Mouse (Mus musculus): ENCODE measurements around the gene 1700016D06Rik. TPM values are rescaled to one million over a fixed set of nuclear protein-coding genes. Genes with fewer than 3 reads are reported as not detected.

The 1700016D06Rik gene
- 0.74 TPM in 1 of 2 replicates, not detected in the other for polyA plus RNA-seq (2012; rRNA removed)

- no peak for DNase-seq (ENCODE audit: low read depth)
Measured at GRCm38 (mm10) chr8:11701033-11701362, at the start of gene 1700016D06Rik. TSS of gene 1700016D06Rik (minus strand) at chr8:11701063.

- DNase-seq (ENCODE audit: low read depth) = no peak
Measured at GRCm38 (mm10) chr8:11749472-11749871, 48.6 kb upstream of the 1700016D06Rik start.

GRCm38 (mm10) chr8:11746850-11747600 is 46.2 kb upstream of the 1700016D06Rik start:
- DNase-seq (ENCODE audit: low read depth) = no peak

GRCm38 (mm10) chr8:11743580-11743979 is 42.7 kb upstream of the 1700016D06Rik start:
- DNase-seq (ENCODE audit: low read depth) = no peak

GRCm38 (mm10) chr8:11740857-11741256 is 40.0 kb upstream of the 1700016D06Rik start:
- no peak for DNase-seq (ENCODE audit: low read depth)

GRCm38 (mm10) chr8:11739082-11739481 is 38.2 kb upstream of the 1700016D06Rik start:
- DNase-seq (ENCODE audit: low read depth) = no peak

- DNase-seq (ENCODE audit: low read depth) = no peak
Measured at GRCm38 (mm10) chr8:11737096-11737495, 36.2 kb upstream of the 1700016D06Rik start.

DNA sequence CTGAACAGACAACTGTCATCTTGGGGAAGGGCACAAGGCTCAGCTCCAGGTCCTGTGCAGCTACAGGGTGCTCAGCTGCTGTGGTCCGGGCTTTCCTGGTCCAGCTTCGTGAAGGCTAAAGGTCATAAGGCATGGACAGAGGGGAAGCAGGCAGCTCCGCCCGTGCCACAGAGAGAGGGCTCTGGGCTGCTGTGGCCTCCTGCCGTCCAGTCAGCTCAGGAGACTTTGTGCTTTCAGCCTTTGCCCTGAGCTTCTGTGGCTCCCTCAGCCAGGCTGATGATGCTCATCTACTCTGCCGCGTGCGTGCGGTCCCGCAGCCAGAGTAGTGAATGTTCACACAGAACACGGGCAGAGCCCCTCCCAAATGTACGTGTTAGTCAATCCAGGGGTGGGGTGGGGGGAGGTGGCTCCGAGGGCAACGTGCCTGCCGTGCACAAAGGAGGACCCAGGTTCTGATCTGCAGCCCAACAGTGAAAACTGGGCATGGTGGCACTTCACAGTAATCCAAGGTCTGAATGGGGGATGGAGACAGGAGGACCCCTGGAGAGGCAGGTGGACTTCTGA is 34.9 kb upstream of the 1700016D06Rik start:
- no peak for DNase-seq (ENCODE audit: low read depth)

- DNase-seq (ENCODE audit: low read depth) = no peak
Measured at GRCm38 (mm10) chr8:11730271-11730940, 29.5 kb upstream of the 1700016D06Rik start.

DNA sequence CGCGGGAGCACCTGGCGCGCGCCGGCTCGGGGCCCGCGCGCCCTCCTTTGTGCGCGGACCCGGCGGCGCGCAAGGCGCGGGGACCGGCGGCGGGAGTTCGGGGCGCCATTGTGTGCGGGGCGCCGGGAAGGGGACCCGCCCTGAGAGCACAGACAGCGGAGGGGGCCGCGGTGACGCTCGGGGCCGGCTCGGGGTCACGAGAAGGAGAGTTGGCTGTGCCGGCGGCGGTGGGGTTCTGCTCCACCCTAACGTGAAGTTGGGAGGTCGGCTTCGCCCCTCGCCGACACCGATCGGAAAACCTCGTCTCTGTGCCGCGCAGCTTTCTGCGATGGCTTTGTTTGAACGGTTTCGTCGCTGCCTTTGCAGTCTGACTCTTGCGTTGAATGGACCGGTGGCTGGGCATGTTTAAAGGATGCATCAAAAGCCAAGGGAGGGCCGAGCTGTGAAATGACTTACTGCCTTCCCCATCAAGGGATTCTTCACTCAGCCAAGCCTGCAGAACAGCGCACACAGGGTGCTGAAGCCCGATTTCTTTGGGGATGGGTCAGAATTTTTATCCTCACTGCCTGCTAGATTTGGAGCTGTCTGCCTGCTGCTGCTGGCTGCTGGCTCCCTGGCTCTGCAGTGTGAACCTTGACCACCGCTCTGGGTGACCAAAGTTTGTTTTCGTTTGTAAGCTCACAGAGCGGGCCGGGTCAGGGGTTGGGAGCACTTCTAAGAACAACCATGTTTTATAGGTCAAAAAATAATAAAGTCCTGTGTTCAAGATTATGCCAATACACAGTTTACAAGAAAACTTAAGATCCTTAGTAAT is 27.8 kb upstream of the 1700016D06Rik start:
- no peak for DNase-seq (ENCODE audit: low read depth)

DNA sequence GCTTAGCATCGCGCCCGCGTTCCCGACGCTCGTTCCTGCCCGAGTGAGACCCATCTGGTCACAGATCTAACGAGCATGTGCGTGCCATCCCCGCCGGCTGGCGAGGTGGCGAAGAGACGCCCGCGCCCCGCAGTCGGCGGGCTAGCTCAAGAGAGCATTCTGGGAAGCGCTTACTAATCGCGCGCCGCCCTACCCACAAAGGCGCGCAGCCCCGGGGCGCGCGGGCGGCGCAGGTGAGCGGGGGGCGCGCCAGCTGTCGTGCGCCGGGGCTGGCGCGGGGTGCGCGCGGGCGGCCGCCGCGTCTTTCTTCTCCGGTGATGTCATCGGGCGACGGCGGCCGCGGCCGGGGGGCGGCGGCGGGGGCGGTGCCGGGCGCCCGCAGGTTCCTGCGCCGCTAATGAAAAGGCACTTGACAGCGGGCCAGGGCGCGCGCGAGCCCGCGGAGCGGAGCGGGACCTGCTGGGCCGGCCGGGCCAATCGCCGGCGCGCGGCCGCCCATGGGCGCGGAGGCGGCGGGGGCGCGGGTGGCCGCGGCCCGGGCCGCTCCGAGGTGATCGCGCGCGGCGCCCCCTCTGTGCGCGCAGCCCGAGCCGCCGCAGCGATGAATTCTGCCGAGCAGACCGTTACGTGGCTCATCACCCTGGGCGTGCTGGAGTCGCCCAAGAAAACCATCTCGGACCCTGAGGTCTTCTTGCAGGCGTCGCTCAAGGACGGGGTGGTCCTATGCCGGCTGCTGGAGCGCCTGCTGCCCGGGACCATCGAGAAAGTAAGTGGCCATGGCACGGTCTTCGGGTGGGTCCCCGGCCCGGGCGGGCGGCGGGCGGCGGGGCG is 27.0 kb upstream of the 1700016D06Rik start, which contains the start of gene Arhgef7:
Gene Arhgef7 (plus strand): TSS at position 71 of the 831 bp plus-strand sequence.
- no peak for DNase-seq (ENCODE audit: low read depth)

- DNase-seq (ENCODE audit: low read depth) = no peak
Measured at GRCm38 (mm10) chr8:11727273-11727650, 26.4 kb upstream of the 1700016D06Rik start.

DNA sequence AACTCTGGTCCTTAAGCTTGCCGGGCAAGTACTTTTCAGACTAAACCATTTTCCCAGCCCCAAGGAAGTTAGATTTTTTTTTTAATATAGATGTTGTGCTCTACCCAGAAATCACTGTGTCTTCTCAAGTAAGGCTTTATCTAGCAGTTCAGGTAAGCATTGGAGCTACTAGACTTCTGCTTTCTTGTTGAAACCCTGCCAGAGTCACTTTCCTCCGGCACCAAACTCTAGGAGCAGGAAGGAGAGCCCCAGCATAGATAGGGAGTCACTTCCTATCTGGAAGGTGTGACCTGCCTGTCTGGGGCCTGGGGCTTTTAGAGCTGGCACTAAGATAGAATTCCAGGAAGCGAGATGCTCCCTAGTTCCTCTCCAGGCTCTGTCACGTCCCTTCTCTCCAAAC is 16.3 kb upstream of the 1700016D06Rik start:
- DNase-seq (ENCODE audit: low read depth) = no peak

DNA sequence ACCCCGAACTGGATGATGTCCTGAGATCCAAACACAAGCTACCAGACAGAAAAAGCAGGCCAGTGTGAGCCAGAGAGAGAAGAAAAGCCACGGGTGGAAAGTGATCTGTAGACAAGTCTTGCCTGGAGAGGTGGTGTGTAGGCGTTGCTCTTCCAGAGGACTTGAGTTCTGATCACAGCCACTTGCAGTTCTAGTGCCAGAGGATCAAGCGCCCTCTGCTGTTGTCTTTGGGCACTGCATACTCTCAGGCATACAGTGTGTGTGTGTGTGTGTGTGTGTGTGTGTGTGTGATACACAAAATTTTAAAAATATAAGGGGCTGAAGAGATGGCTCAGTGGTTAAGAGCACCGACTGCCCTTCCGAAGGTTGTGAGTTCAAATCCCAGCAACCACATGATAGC is 11.4 kb upstream of the 1700016D06Rik start:
- DNase-seq (ENCODE audit: low read depth) = no peak

DNA sequence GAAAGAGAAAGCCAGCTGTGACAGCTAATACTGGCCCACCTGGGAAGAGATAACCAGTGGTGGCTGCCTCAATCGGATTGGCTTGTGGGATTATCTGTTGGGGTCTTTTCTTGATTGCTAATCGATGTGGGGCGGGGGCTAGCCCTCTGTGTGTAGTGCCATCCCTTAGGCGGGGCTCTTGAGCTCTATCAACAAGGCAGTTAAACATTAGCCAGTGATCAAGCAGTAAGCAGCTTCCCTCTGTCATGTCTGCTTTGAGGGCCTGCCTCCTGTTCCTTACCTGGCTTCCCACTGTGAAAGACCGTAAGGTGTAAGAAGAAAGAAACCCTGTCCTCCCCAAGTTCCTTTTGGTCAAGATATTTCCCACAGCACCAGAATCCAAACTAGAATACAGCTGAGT is 9.6 kb upstream of the 1700016D06Rik start:
- DNase-seq (ENCODE audit: low read depth) = no peak

- DNase-seq (ENCODE audit: low read depth) = no peak
Measured at GRCm38 (mm10) chr8:11709542-11709941, 8.7 kb upstream of the 1700016D06Rik start.

GRCm38 (mm10) chr8:11708815-11709214 is 8.0 kb upstream of the 1700016D06Rik start:
- no peak for DNase-seq (ENCODE audit: low read depth)

DNA sequence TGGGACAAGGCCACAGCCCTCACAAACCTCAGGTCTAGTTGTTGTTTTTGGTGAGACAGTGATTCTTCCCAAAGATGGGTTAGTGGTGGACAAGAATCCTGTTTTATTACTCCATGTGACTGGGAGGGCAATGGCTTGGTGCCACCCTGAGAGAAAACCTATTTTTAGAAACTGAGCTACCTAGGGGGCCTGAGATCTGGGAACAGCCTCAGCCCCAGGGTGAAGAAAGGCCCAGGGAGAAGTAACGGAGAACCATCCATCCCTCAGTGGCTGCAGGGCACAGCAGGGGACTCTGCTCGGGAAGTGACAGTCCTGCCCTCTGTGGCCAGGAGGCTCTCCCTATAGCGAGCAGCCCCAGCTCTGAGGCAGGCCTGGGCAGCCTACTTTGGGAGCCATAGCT is 6.8 kb upstream of the 1700016D06Rik start:
- no peak for DNase-seq (ENCODE audit: low read depth)

DNA sequence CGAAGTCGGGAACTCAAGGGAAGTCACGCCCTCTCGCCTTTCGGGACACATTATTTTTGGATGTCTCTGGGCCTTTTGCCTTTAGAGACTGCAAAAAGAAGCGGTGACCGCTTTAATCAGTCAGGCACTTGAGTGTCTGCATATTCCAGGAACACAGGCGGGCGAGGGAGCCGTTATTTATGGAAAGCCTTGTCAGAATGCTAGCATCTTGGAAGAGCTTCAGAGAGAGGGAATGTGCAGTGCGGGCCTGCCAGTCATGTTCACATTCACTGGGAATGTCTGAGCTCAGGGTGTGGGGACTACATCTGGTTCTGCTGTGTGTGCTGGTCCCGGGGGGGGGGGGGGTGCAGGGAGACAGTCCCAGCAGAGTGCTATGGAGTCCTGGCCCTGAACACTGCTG is 5.0 kb upstream of the 1700016D06Rik start:
- no peak for DNase-seq (ENCODE audit: low read depth)

DNA sequence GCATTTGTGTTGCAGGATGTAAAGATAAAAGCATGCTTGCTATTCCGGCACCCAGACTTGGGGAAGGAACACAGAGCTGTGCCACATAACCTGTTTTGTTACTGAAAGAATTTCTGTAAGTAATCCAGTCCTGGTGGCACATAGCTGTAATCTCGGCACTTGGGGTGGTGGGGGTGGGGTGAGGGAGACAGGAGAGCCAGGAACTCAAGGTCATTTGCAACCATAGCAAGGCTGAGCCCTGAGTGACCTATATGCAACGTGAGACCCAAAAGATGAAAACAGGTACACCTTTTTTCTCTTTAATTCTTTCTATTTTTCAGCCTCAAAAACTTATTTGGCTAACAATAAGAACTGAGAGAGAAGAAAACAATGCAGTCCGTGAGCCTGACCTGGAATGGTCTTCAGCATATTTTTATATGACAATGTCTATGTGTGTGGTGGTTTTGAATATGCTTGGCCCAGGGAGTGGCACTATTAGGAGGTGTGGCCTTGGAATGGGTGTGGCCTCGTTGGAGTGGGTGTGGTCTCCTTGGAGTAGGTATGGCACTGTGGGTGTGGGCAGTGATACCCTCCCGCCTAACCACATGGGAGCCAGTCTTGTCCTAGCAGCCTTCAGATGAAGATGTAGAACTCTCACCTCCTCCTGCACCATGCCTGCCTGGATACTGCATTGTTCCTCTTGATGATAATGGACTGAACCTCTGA is 4.0 kb upstream of the 1700016D06Rik start:
- no peak for DNase-seq (ENCODE audit: low read depth)

DNA sequence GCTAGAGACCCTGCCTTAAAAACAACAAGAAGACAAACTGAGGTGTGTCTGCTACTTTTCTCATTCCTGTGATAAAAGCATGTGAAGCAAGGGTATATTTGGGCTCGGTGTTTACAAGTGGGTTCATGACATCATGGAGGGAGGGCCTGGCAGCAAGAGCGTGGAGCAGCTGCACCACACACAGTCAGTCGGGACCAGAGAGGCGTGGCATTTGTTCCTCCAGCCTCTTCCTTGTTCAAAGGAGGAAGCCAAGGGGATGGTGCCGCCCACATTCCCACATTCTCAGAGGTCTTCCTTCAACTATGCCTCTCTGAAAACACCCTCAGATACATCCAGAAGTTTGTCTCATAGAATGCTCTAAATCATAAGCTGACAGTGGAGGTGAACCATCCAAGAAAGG is 2.9 kb upstream of the 1700016D06Rik start:
- DNase-seq (ENCODE audit: low read depth) = no peak
